Mouse (Mus musculus) ES-Bruce4 (cell line): Measurements from ENCODE around the gene Atp2a1.

Source experiments
- CTCF ChIP-seq: IDR thresholded peaks from one replicate; pipeline ENCODE4 v1.8.1; 2011; ENCODE audit warnings: low read depth, low read length
- POLR2A ChIP-seq: IDR thresholded peaks from one replicate; pipeline ENCODE4 v1.8.1; 2011; ENCODE audit warnings: low read length; ENCODE audit not compliant: insufficient read depth

DNA sequence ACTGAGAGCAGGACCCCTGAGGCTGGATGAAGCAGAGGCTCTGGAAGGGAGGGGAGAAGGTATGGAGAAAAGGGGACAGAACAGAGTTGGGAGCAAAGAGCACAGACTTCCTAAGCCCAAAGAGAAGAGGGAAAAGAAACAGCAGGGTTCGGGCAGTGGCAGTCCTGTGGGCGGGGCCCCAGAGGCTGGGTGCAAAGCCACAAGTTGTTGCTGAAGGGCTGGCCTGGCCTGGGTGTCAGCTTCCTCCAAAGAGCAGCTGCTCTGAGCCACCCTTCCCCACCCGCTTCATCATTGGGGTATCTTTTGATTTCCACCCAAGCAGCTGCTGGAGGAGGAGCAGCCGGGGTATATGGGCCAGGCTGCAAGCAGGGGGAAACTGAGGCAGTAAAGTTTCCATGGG, 1.2 kb upstream of the Atp2a1 start:
- no peak for TF ChIP-seq POLR2A
- no peak for TF ChIP-seq CTCF
